Mouse (Mus musculus): ENCODE data around the gene Hip1.

DNA sequence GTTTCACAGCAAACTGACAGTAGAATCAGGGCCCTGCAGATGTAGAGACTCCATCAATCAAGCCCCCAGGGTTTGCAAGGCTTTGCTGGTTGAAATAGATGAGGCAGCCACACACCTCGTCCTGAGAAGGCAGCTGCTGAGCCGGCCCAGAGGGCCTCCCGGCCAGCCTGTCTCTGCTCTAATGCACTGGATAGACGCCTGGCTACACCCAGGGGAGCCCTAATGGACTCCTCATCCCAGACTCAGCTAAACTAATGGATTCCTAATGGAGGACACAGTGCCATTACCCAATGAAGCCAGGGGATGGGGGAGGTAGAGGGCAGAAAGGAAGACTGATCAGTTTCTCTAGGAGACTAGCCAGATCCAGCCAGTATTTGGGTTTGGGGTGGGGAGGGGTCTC, 12.1 kb upstream of the Hip1 start:
- TF ChIP-seq CTCF (IDR thresholded peaks at IDR 0.05; ENCODE audit: extremely low read depth, insufficient read depth, insufficient read length, insufficient replicate concordance) (no peak), POLR2A (IDR thresholded peaks at IDR 0.05; ENCODE audit: low read depth, low read length) (no peak)

Data from spleen, adult 2 months (tissue).